Mouse (Mus musculus): ENCODE results near the gene Actn3. TPM values are rescaled to one million over a fixed set of nuclear protein-coding genes. Genes with fewer than 3 reads are reported as not detected.
"Not testable (repeated sequence)": the region's sequence is repeated elsewhere in the genome, so short reads cannot be mapped to it uniquely, and the experiment has no call there.

The Actn3 gene
- total RNA-seq, 4 experiments from 2014 or later: 9,112 to 10,193 (median 10,010) TPM

GRCm38 (mm10) chr19:4812334-4812949, 65.3 kb downstream of the Actn3 start:
- not testable (repeated sequence) for DNase-seq (ENCODE audit: low spot score in 2 of 2)

GRCm38 (mm10) chr19:4811909-4812242, 65.8 kb downstream of the Actn3 start:
- DNase-seq (ENCODE audit: low spot score in 2 of 2): no peak

Other genes starting within 250 kb of the Actn3 start
- not detected for gene Gm960, start 179.2 kb downstream of the Actn3 start, total RNA-seq (2022)
- under 1 TPM in 3 of 4 experiments, not detected in 1; 0.04 to 0.10 (median 0.07) TPM for gene Sptbn2, start 166.7 kb downstream of the Actn3 start, total RNA-seq (2022)
- 1 to 10 TPM; 2.0 to 2.9 (median 2.7) TPM for gene Rbm4b, start 121.4 kb downstream of the Actn3 start, total RNA-seq (2022)
- gene Rbm4, start 84.0 kb downstream of the Actn3 start, total RNA-seq (2022): 10 to 100 TPM; 32.2 to 39.3 (median 33.5) TPM
- 10 to 100 TPM in 3 of 4 experiments, 1 to 10 TPM in 1; 8.7 to 14.3 (median 11.8) TPM for gene Gm21992, start 66.3 kb downstream of the Actn3 start, total RNA-seq (2022)
- gene Rbm14, start 66.3 kb downstream of the Actn3 start, total RNA-seq (2022): 1 to 10 TPM; 5.5 to 7.2 (median 6.5) TPM
- gene Ccs, start 38.6 kb downstream of the Actn3 start, total RNA-seq (2022): 10 to 100 TPM; 18.0 to 27.4 (median 22.5) TPM
- not detected for gene Ccdc87, start 38.5 kb downstream of the Actn3 start, total RNA-seq (2022)
- gene Ctsf, start 22.8 kb downstream of the Actn3 start, total RNA-seq (2022): 10 to 100 TPM; 26.2 to 36.7 (median 31.9) TPM
- 1 to 10 TPM; 1.8 to 3.6 (median 2.6) TPM for gene Zdhhc24, start 759 bp upstream of the Actn3 start, total RNA-seq (2022)
- gene Bbs1, start 28.7 kb upstream of the Actn3 start, total RNA-seq (2022): 1 to 10 TPM; 1.1 to 3.3 (median 1.2) TPM
- gene Dpp3, start 50.4 kb upstream of the Actn3 start, total RNA-seq (2022): 10 to 100 TPM; 12.5 to 14.3 (median 13.1) TPM
- gene Peli3, start 65.2 kb upstream of the Actn3 start, total RNA-seq (2022): 1 to 10 TPM; 2.7 to 3.8 (median 3.3) TPM
- 10 to 100 TPM; 56.3 to 63.7 (median 60.7) TPM for gene Mrpl11, start 84.2 kb upstream of the Actn3 start, total RNA-seq (2022)
- gene Npas4, start 112.4 kb upstream of the Actn3 start, total RNA-seq (2022): under 1 TPM in 1 of 4 experiments, not detected in 3; 0.11 TPM
- gene Slc29a2, start 146.0 kb upstream of the Actn3 start, total RNA-seq (2022): 1 to 10 TPM; 4.0 to 6.1 (median 4.3) TPM
- gene B4gat1, start 160.9 kb upstream of the Actn3 start, total RNA-seq (2022): 10 to 100 TPM; 16.0 to 23.1 (median 19.5) TPM
- 1 to 10 TPM in 3 of 4 experiments, under 1 TPM in 1; 0.61 to 1.7 (median 1.4) TPM for gene AC124502.3, start 161.0 kb upstream of the Actn3 start, total RNA-seq (2022)
- gene Brms1, start 163.4 kb upstream of the Actn3 start, total RNA-seq (2022): 10 to 100 TPM; 14.8 to 17.6 (median 16.4) TPM
- 1 to 10 TPM in 1 of 4 experiments, under 1 TPM in 3; 0.47 to 1.0 (median 0.75) TPM for gene Rin1, start 172.6 kb upstream of the Actn3 start, total RNA-seq (2022)
- gene Cd248, start 190.2 kb upstream of the Actn3 start, total RNA-seq (2022): 1 to 10 TPM; 5.2 to 8.9 (median 7.0) TPM
- gene Tmem151a, start 207.6 kb upstream of the Actn3 start, total RNA-seq (2022): under 1 TPM in 1 of 4 experiments, not detected in 3; 0.12 TPM
- gene Yif1a, start 210.6 kb upstream of the Actn3 start, total RNA-seq (2022): 10 to 100 TPM; 37.4 to 44.7 (median 39.8) TPM
- gene Cnih2, start 220.6 kb upstream of the Actn3 start, total RNA-seq (2022): not detected
- gene Rab1b, start 229.2 kb upstream of the Actn3 start, total RNA-seq (2022): 100 to 1,000 TPM; 124 to 137 (median 131) TPM
- gene Klc2, start 240.7 kb upstream of the Actn3 start, total RNA-seq (2022): 10 to 100 TPM; 60.6 to 68.9 (median 64.0) TPM

Measured in gastrocnemius, adult 8-10 months (tissue).